Mouse (Mus musculus): ENCODE measurements at regions not wholly inside any gene's neighbourhood (a gene's known extent, or its start where the extent isn't known, plus 50 kb on each side); places are given as distances from the start of the nearest gene placed in this dataset.
A peak's percentile ranks its signal among the peaks of the same experiment; 100 is the strongest.

GRCm38 (mm10) chr14:31891500-31892185 is 61.2 kb upstream of the Ankrd28 start:
- DNase-seq (ENCODE audit: low spot score), result peak; percentile 29

GRCm38 (mm10) chr14:31892186-31892510 is 61.7 kb upstream of the Ankrd28 start:
- DNase-seq (ENCODE audit: low spot score), result no peak

GRCm38 (mm10) chr14:31896500-31896899 is 66.0 kb upstream of the Ankrd28 start:
- DNase-seq (ENCODE audit: low spot score), result no peak

- DNase-seq (ENCODE audit: low spot score), result no peak
Observed at GRCm38 (mm10) chr14:31899504-31899903, 69.1 kb upstream of the Ankrd28 start.

GRCm38 (mm10) chr14:31899906-31900305 is 69.5 kb upstream of the Ankrd28 start:
- DNase-seq (ENCODE audit: low spot score), result no peak

- no peak for DNase-seq (ENCODE audit: low spot score)
Observed at GRCm38 (mm10) chr14:31901901-31902300, 71.5 kb upstream of the Ankrd28 start.

- DNase-seq (ENCODE audit: low spot score), result no peak
Observed at GRCm38 (mm10) chr14:31903664-31904063, 73.2 kb upstream of the Ankrd28 start.

GRCm38 (mm10) chr14:31908591-31908990 is 78.1 kb upstream of the Ankrd28 start:
- DNase-seq (ENCODE audit: low spot score), result no peak

- DNase-seq (ENCODE audit: low spot score), result no peak
Observed at GRCm38 (mm10) chr14:31909291-31909690, 78.8 kb upstream of the Ankrd28 start.

- DNase-seq (ENCODE audit: low spot score), result no peak
Observed at GRCm38 (mm10) chr14:31910809-31911208, 80.4 kb upstream of the Ankrd28 start.

GRCm38 (mm10) chr14:31918461-31918860 is 88.0 kb upstream of the Ankrd28 start:
- DNase-seq (ENCODE audit: low spot score), result no peak

GRCm38 (mm10) chr14:31918921-31919320 is 88.5 kb upstream of the Ankrd28 start:
- DNase-seq (ENCODE audit: low spot score), result no peak

- DNase-seq (ENCODE audit: low spot score), result peak; percentile 35
Observed at GRCm38 (mm10) chr14:31929161-31929707, 98.8 kb upstream of the Ankrd28 start.

- DNase-seq (ENCODE audit: low spot score), result peak; percentile 66
Observed at GRCm38 (mm10) chr14:31930367-31930766, 98.4 kb upstream of the Galnt15 start.

GRCm38 (mm10) chr14:31931971-31932370 is 96.8 kb upstream of the Galnt15 start:
- no peak for DNase-seq (ENCODE audit: low spot score)

GRCm38 (mm10) chr14:31933441-31933840 is 95.3 kb upstream of the Galnt15 start:
- no peak for DNase-seq (ENCODE audit: low spot score)

GRCm38 (mm10) chr14:31933841-31934271 is 94.9 kb upstream of the Galnt15 start:
- no peak for DNase-seq (ENCODE audit: low spot score)

- no peak for DNase-seq (ENCODE audit: low spot score)
Observed at GRCm38 (mm10) chr14:31934321-31934720, 94.5 kb upstream of the Galnt15 start.

- DNase-seq (ENCODE audit: low spot score), result no peak
Observed at GRCm38 (mm10) chr14:31934771-31935170, 94.0 kb upstream of the Galnt15 start.

- DNase-seq (ENCODE audit: low spot score), result no peak
Observed at GRCm38 (mm10) chr14:31935411-31935810, 93.4 kb upstream of the Galnt15 start.

GRCm38 (mm10) chr14:31936581-31936980 is 92.2 kb upstream of the Galnt15 start:
- no peak for DNase-seq (ENCODE audit: low spot score)

- no peak for DNase-seq (ENCODE audit: low spot score)
Observed at GRCm38 (mm10) chr14:31940900-31941299, 87.9 kb upstream of the Galnt15 start.

GRCm38 (mm10) chr14:31942266-31942960 is 86.4 kb upstream of the Galnt15 start:
- DNase-seq (ENCODE audit: low spot score), result no peak

All from testis, postnatal 14 days (tissue).